Mouse (Mus musculus): ENCODE data around the gene Fmo2.

The Fmo2 gene

GRCm38 (mm10) chr1:162853812-162854482 lies 44.6 kb downstream of the Fmo2 start:
- no peak for DNase-seq (ENCODE audit: low spot score)

GRCm38 (mm10) chr1:162847554-162847953 lies 51.0 kb downstream of the Fmo2 start:
- DNase-seq (ENCODE audit: low spot score), result no peak

GRCm38 (mm10) chr1:162840211-162840610 lies 58.3 kb downstream of the Fmo2 start:
- no peak for DNase-seq (ENCODE audit: low spot score)

- no peak for DNase-seq (ENCODE audit: low spot score)
Observed at GRCm38 (mm10) chr1:162838976-162839375, 59.5 kb downstream of the Fmo2 start.

GRCm38 (mm10) chr1:162834342-162834741 lies 64.2 kb downstream of the Fmo2 start:
- DNase-seq (ENCODE audit: low spot score), result no peak

GRCm38 (mm10) chr1:162832574-162832953 lies 66.0 kb downstream of the Fmo2 start:
- DNase-seq (ENCODE audit: low spot score), result no peak

- no peak for DNase-seq (ENCODE audit: low spot score)
Observed at GRCm38 (mm10) chr1:162831838-162832573, 66.5 kb downstream of the Fmo2 start.

All from spleen, adult 12 weeks (tissue).